Mouse (Mus musculus) embryonic facial prominence, embryonic 12.5 days (tissue): ENCODE data around the gene Rasgef1c. TPM values are rescaled to one million over a fixed set of nuclear protein-coding genes. Genes with fewer than 3 reads are reported as not detected.

Experiments used
- ATAC-seq: fragments of 200-750 bp; cut with Nextera tagmentation; 2 replicates; pipeline ENCODE4 v1.8.0; 2017; ENCODE audit not compliant: insufficient number of reproducible peaks, insufficient read depth, low FRiP score, low TSS enrichment
- H3K27ac ChIP-seq: fragments of 300-500 bp; sonication (generic); 2 replicates; pipeline ENCODE4 v1.5.1; 2016; ENCODE audit warnings: mild to moderate bottlenecking
- H3K27me3 ChIP-seq: fragments of 300-500 bp; sonication (generic); 2 replicates; pipeline ENCODE4 v1.6.1; 2016; ENCODE audit warnings: mild to moderate bottlenecking, moderate library complexity
- H3K36me3 ChIP-seq: fragments of 300-500 bp; sonication (generic); 2 replicates; pipeline ENCODE4 v1.6.1; 2016; ENCODE audit warnings: mild to moderate bottlenecking
- H3K4me1 ChIP-seq: fragments of 300-500 bp; sonication (generic); 2 replicates; pipeline ENCODE4 v1.6.1; 2016
- H3K4me2 ChIP-seq: fragments of 300-500 bp; sonication (generic); replicated peaks from 2 replicates; pipeline ENCODE4 v1.6.1; 2016; ENCODE audit warnings: mild to moderate bottlenecking, moderate library complexity
- H3K4me3 ChIP-seq: fragments of 300-500 bp; sonication (generic); 2 replicates; pipeline ENCODE4 v1.5.1; 2016; ENCODE audit warnings: mild to moderate bottlenecking
- H3K9ac ChIP-seq: fragments of 300-500 bp; sonication (generic); 2 replicates; pipeline ENCODE4 v1.6.1; 2016; ENCODE audit warnings: mild to moderate bottlenecking, moderate library complexity
- H3K9me3 ChIP-seq: fragments of 300-500 bp; sonication (generic); 2 replicates; pipeline ENCODE4 v1.6.1; 2016; ENCODE audit warnings: mild to moderate bottlenecking, moderate library complexity
- WGBS: fragments of 180-500 bp; shearing (Covaris S2); methylation state at CpG from one replicate; pipeline ENCODE4 v1.1.7; 2016; 5-methylcytosine and 5-hydroxymethylcytosine counted together
- polyA plus RNA-seq: library from polyadenylated mRNA; unstranded; fragments of >200 nt; fragmentation: Nextera tagmentation; extraction: Ambion mirVana; gene quantifications from 2 replicates; pipeline ENCODE4 v1.2.1, GENCODE M21; 2016

The Rasgef1c gene
- polyA plus RNA-seq, 1 experiment from 2014 or later: 0.26 TPM

DNA sequence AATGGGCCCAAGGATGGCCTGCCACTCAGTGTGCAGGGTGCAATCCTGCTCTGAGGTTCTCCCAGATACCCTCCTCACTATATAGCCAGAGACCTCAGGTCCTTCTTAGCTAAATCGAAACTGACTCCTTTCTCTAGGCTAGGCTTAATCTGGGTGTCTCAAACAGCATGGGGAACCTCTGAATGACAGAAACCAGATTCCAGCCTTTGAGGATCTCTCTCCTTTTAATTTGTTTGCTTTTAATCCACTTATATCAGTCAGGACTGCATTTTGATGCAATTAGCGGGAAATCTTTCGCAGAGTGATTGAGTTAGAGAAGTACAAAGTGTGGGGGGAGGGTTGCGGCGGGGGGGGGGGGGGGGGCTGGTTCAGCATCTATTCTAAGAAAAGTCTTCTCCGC, 111.4 kb downstream of the Rasgef1c start:
- no peaks in the 10 kb centered on the region for H3K27me3 ChIP-seq
- no peak overlapping the region for H3K4me3 ChIP-seq
- ATAC-seq: no peak
- H3K4me2 ChIP-seq: no peak overlapping the region
- no peak overlapping the region for H3K9ac ChIP-seq
- no peaks in the 10 kb centered on the region for H3K9me3 ChIP-seq
- 50% methylated on average over 6 of the region's 6 CpGs for WGBS
- peaks cover 5% of the 10 kb centered on the region; the same call in 1 of the 2 replicates for H3K4me1 ChIP-seq
- no peaks in the 10 kb centered on the region for H3K36me3 ChIP-seq
- H3K27ac ChIP-seq: no peak overlapping the region

DNA sequence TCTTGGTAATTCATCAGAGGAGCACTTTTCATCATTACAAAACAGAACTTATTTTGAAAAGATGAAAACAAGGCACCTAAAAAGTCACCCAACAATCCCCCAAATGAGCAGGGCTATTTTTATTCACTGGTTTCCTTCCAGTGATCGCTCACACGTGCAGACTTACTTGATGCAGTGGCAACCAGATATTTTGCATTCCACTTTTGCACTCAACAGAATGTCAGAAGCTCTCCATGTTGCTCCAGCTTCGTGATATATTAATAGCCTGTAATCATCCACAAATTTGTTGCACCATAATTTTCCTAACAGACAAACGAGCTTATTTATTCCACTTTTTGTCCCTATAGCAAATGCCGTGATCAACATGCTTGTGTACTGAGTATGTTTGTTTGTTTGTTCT, 114.9 kb downstream of the Rasgef1c start:
- H3K27me3 ChIP-seq: no peaks in the 10 kb centered on the region
- H3K9me3 ChIP-seq: no peaks in the 10 kb centered on the region
- no peak for ATAC-seq
- 76% methylated on average over 5 of the region's 5 CpGs for WGBS
- H3K4me2 ChIP-seq: no peak overlapping the region
- H3K4me1 ChIP-seq: no peaks in the 10 kb centered on the region
- H3K9ac ChIP-seq: no peak overlapping the region
- H3K36me3 ChIP-seq: no peaks in the 10 kb centered on the region
- no peak overlapping the region for H3K4me3 ChIP-seq
- no peak overlapping the region for H3K27ac ChIP-seq

- 59% methylated on average over 7 of the region's 7 CpGs for WGBS
- no peak for ATAC-seq
- no peak overlapping the region for H3K4me2 ChIP-seq
Observed at GRCm38 (mm10) chr11:50017511-50017910, 115.9 kb downstream of the Rasgef1c start.

GRCm38 (mm10) chr11:50018848-50019247, 117.2 kb downstream of the Rasgef1c start:
- no peak for ATAC-seq
- Histone ChIP-seq H3K27me3 (no peaks in the 10 kb centered on the region), H3K9me3 (no peaks in the 10 kb centered on the region), H3K4me3 (no peak overlapping the region), H3K4me1 (no peaks in the 10 kb centered on the region), H3K9ac (no peak overlapping the region), H3K36me3 (no peaks in the 10 kb centered on the region), H3K27ac (no peak overlapping the region), H3K4me2 (no peak overlapping the region)

More at GRCm38 (mm10) chr11:50017511-50017910, 115.9 kb downstream of the Rasgef1c start:
- no peaks in the 10 kb centered on the region for H3K9me3 ChIP-seq
- H3K27ac ChIP-seq: no peak overlapping the region
- H3K36me3 ChIP-seq: no peaks in the 10 kb centered on the region
- H3K9ac ChIP-seq: no peak overlapping the region
- H3K27me3 ChIP-seq: no peaks in the 10 kb centered on the region
- H3K4me3 ChIP-seq: no peak overlapping the region
- no peaks in the 10 kb centered on the region for H3K4me1 ChIP-seq

DNA sequence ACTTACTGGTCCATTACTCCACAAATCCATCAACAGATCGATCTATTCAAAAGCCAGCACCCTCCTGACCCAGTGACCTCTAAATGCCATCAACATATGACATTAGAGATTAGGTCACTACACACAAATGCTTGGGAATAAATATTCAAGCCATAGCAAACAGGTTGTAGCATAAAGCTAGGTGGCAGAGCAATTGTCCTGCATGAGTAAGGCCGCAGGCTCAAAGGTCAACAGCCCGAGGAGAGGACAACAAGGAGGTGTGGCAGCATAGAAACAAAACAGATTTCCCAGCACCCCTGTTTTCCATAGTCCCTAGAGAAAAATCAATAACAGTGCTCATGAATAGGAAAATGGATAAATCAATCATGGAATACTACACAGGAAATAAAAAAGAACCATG, 120.5 kb downstream of the Rasgef1c start:
- H3K36me3 ChIP-seq: no peaks in the 10 kb centered on the region
- H3K27ac ChIP-seq: no peak overlapping the region
- no peak overlapping the region for H3K9ac ChIP-seq
- H3K4me2 ChIP-seq: no peak overlapping the region
- peaks cover 6% of the 10 kb centered on the region for H3K4me1 ChIP-seq
- H3K9me3 ChIP-seq: no peaks in the 10 kb centered on the region
- ATAC-seq: no peak
- H3K4me3 ChIP-seq: no peak overlapping the region
- no peaks in the 10 kb centered on the region for H3K27me3 ChIP-seq
- 71% methylated on average over 3 of the region's 3 CpGs for WGBS

DNA sequence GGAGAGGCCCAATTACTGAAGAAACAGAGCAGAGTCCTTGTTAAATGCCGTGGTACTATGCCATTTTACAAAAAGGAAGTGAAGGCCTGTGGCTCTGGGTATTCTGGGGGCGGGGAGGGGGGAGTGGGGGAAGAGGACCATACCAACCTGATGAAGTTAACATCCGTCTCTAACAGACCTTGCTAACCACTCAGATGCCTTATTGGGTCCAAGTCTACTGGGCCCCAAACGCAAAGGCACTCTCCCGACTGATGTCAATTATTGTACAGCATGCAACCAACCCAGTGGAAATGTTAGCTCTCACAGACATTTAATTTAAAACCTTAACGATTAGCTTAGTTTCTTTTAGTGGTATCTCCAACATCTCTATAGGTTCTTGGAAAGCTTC, 122.8 kb downstream of the Rasgef1c start:
- Histone ChIP-seq H3K4me2 (peak overlapping the region; percentile 61), H3K27ac (no peak overlapping the region), H3K9ac (no peak overlapping the region), H3K4me1 (peaks cover 17% of the 10 kb centered on the region), H3K27me3 (no peaks in the 10 kb centered on the region), H3K4me3 (peak overlapping the region; percentile 95), H3K9me3 (no peaks in the 10 kb centered on the region), H3K36me3 (no peaks in the 10 kb centered on the region)
- 69% methylated on average over 6 of the region's 6 CpGs for WGBS
- ATAC-seq: 0 out of 2 replicates have a peak, but pooled peaks have one; percentile 10

DNA sequence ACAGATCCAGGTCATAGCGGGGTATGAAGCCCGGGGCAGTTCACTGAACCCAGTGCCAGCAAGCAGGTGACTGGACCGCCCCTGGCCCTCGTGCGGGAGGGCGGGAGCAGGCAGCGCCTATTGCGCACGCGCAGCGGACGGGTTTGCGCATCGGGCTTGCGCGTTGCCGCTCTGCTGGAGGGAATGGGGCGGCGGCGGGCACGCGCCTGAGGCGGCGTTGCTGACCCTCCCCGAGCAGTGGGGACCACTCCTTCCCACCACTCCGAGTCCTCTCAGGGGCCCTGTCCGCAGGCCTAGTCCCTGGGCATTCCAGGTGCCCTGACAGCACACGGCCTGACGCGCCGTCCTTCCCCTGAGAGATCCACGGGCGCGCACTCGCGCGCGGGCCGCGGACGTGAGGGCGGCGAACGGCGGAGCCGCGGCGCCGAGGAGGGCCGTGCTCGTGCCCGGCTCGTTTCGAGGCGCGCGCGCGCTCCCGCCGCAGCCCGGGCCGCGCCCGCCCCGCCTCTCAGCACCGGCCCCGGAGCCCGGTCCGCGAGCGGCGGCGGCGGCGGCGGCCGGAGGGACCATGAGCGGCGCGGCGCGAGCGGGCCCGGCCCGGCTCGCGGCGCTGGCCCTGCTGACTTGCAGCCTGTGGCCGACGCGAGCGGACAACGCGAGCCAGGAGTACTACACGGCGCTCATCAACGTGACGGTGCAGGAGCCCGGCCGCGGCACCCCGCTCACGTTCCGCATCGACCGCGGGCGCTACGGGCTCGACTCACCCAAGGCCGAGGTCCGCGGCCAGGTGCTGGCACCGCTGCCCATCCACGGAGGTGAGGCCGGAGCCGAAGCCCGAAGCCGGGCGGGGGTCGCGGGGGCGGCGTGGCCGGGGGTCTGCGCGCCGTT, 123.4 kb downstream of the Rasgef1c start, which contains the start of gene Rnf130:
Gene Rnf130 (plus strand): TSS at position 514 of the 888 bp plus-strand sequence.
- no peaks in the 10 kb centered on the region for H3K27me3 ChIP-seq
- H3K4me3 ChIP-seq: peak within 1 kb of the TSS; percentile 95
- H3K27ac ChIP-seq: peak within 1 kb of the TSS; percentile 88
- WGBS: under 1% methylated on average over 83 of the region's 129 CpGs
- peak; percentile 96 for ATAC-seq
- H3K9me3 ChIP-seq: no peaks in the 10 kb centered on the region
- peak within 1 kb of the TSS; percentile 61 for H3K4me2 ChIP-seq
- H3K36me3 ChIP-seq: no peaks in the 10 kb centered on the region
- peak within 1 kb of the TSS; percentile 96 for H3K9ac ChIP-seq
- H3K4me1 ChIP-seq: peaks cover 17% of the 10 kb centered on the region

- no peaks in the 10 kb centered on the region for H3K27me3 ChIP-seq
- no peaks in the 10 kb centered on the region for H3K9me3 ChIP-seq
- 6% methylated on average over 24 of the region's 24 CpGs for WGBS
- H3K4me2 ChIP-seq: peak overlapping the region; percentile 61
- peaks cover 17% of the 10 kb centered on the region for H3K4me1 ChIP-seq
- H3K27ac ChIP-seq: peak overlapping the region; percentile 88
- no peaks in the 10 kb centered on the region for H3K36me3 ChIP-seq
- H3K9ac ChIP-seq: peak overlapping the region; percentile 96
- H3K4me3 ChIP-seq: peak overlapping the region; percentile 95
- ATAC-seq: peak; percentile 25; the same call in 1 of the 2 replicates
Observed at GRCm38 (mm10) chr11:50025721-50026520, 124.3 kb downstream of the Rasgef1c start.

DNA sequence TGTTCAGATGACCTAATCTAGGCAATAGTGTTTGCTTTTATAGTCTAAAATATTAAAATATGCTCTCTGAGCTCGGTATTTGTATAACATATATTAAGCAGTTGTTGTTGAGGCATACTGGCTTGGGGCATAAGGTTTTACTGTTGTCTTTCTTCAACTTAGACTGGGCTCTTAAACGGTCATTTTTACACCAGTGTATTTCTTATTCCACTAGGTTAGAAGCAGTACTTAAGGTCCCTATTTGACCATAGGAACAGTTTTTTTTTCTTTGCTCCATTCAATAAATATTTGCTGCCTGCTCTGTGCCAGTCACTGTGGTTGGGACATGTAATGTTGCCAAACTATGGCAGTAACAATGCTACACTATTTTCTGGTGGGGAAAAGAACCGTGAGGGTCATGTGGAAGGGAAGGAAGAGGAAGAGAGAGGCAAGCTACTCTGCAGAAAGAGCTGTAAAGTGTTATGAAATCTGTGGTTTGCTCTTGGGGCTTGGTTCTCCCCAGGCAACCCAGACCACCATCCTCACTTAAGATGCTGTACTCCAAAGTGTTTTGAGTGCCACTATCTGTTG, 125.0 kb downstream of the Rasgef1c start:
- ATAC-seq: no peak
- H3K27ac ChIP-seq: no peak overlapping the region
- peak overlapping the region; percentile 95 for H3K4me3 ChIP-seq
- no peaks in the 10 kb centered on the region for H3K27me3 ChIP-seq
- H3K4me1 ChIP-seq: peaks cover 19% of the 10 kb centered on the region
- no peaks in the 10 kb centered on the region for H3K9me3 ChIP-seq
- 35% methylated on average over 3 of the region's 3 CpGs for WGBS
- peak overlapping the region; percentile 96; the same call in 1 of the 2 replicates for H3K9ac ChIP-seq
- no peaks in the 10 kb centered on the region for H3K36me3 ChIP-seq
- H3K4me2 ChIP-seq: peak overlapping the region; percentile 61

- H3K4me2 ChIP-seq: no peak overlapping the region
- H3K4me1 ChIP-seq: peaks cover 21% of the 10 kb centered on the region
- no peaks in the 10 kb centered on the region for H3K36me3 ChIP-seq
- no peaks in the 10 kb centered on the region for H3K9me3 ChIP-seq
- no peak overlapping the region for H3K9ac ChIP-seq
- no peak overlapping the region for H3K4me3 ChIP-seq
- H3K27ac ChIP-seq: no peak overlapping the region
- ATAC-seq: no peak
- H3K27me3 ChIP-seq: no peaks in the 10 kb centered on the region
Observed at GRCm38 (mm10) chr11:50028416-50028815, 126.8 kb downstream of the Rasgef1c start.
